Mouse (Mus musculus): Measurements from ENCODE around the gene Pikfyve. TPM values are rescaled to one million over a fixed set of nuclear protein-coding genes. Genes with fewer than 3 reads are reported as not detected.

The Pikfyve gene
- polyA plus RNA-seq, 1 experiment from 2014 or later = 11.5 TPM

Other genes starting within 250 kb of the Pikfyve start
- gene Plekhm3, start 229.9 kb upstream of the Pikfyve start, polyA plus RNA-seq (2015; fragmentation: Nextera tagmentation; extraction: Ambion mirVana) = 10.9 and 11.1 TPM in 2 replicates
- gene Akr1cl, start 153.9 kb upstream of the Pikfyve start, polyA plus RNA-seq (2015; fragmentation: Nextera tagmentation; extraction: Ambion mirVana) = not detected in 2 replicates
- gene Cryge, start 135.5 kb upstream of the Pikfyve start, polyA plus RNA-seq (2015; fragmentation: Nextera tagmentation; extraction: Ambion mirVana) = not detected in 2 replicates
- gene Crygd, start 123.2 kb upstream of the Pikfyve start, polyA plus RNA-seq (2015; fragmentation: Nextera tagmentation; extraction: Ambion mirVana) = not detected in 2 replicates
- gene Crygc, start 113.0 kb upstream of the Pikfyve start, polyA plus RNA-seq (2015; fragmentation: Nextera tagmentation; extraction: Ambion mirVana) = not detected in 2 replicates
- 0.34 TPM in 1 of 2 replicates, not detected in the other for gene Crygb, start 104.4 kb upstream of the Pikfyve start, polyA plus RNA-seq (2015; fragmentation: Nextera tagmentation; extraction: Ambion mirVana)
- not detected in 2 replicates for gene Cryga, start 83.3 kb upstream of the Pikfyve start, polyA plus RNA-seq (2015; fragmentation: Nextera tagmentation; extraction: Ambion mirVana)
- gene Gm28845, start 67.1 kb upstream of the Pikfyve start, polyA plus RNA-seq (2015; fragmentation: Nextera tagmentation; extraction: Ambion mirVana) = not detected in 2 replicates
- gene D630023F18Rik, start 63.5 kb upstream of the Pikfyve start, polyA plus RNA-seq (2015; fragmentation: Nextera tagmentation; extraction: Ambion mirVana) = 0.70 and 0.78 TPM in 2 replicates
- 500 and 521 TPM in 2 replicates for gene Idh1, start 183 bp upstream of the Pikfyve start, polyA plus RNA-seq (2015; fragmentation: Nextera tagmentation; extraction: Ambion mirVana)
- gene Pth2r, start 95.4 kb downstream of the Pikfyve start, polyA plus RNA-seq (2015; fragmentation: Nextera tagmentation; extraction: Ambion mirVana) = 1.6 and 2.3 TPM in 2 replicates